ENCODE assay signal across 16 mouse cellular contexts in genomic region chr2:64824494-64824893, GRCm38 (mm10).
DNase-seq lines count a peak whose midpoint lies in the region; ATAC-seq and TF ChIP-seq lines count a peak whose summit lies in the region.
"Had no signal": no experiment of that assay in that cellular context is flagged by ENCODE, and none has a peak within 500 bp of the region (broad histone marks: within the 10 kb centered on the region; RNA-seq: fewer than 3 reads in every experiment).

No protein-coding gene starts in this region.

- H3K27me3 ChIP-seq in kidney, embryonic 16.5 days (ENCODE audit: insufficient read depth, low read length) = no peaks in the 10 kb centered on the region
- peaks cover 2% of the 10 kb centered on the region; the same call in 1 of the 2 replicates for H3K27me3 ChIP-seq in lung, embryonic 14.5 days (ENCODE audit: insufficient read depth, low read length)
- H3K27me3 ChIP-seq in embryonic facial prominence, embryonic 10.5 days (replicated peaks; ENCODE audit: low read depth, poor library complexity, severe bottlenecking) = no peaks in the 10 kb centered on the region
- H3K27me3 ChIP-seq: heart, embryonic 12.5 days; liver, embryonic 15.5 days had no signal

- peak; percentile 29 for TF ChIP-seq CTCF in lung, embryonic 14.5 days (IDR thresholded peaks at IDR 0.05; ENCODE audit: low read depth)

- no peaks in the 10 kb centered on the region for H3K9me3 ChIP-seq in kidney, embryonic 16.5 days (ENCODE audit: low read length)
- H3K9me3 ChIP-seq in lung, embryonic 14.5 days (ENCODE audit: low read depth, low read length) = no peaks in the 10 kb centered on the region
- no peaks in the 10 kb centered on the region for H3K9me3 ChIP-seq in embryonic facial prominence, embryonic 10.5 days
- H3K9me3 ChIP-seq: forebrain, embryonic 10.5 days; heart, embryonic 12.5 days; liver, embryonic 15.5 days had no signal

- H3K27ac ChIP-seq in kidney, embryonic 16.5 days (ENCODE audit: low read length) = no peak overlapping the region
- H3K27ac ChIP-seq in lung, embryonic 14.5 days (ENCODE audit: low read depth) = no peak overlapping the region
- H3K27ac ChIP-seq in embryonic facial prominence, embryonic 10.5 days (replicated peaks) = no peak overlapping the region
- H3K27ac ChIP-seq: forebrain, embryonic 10.5 days; hindbrain, embryonic 14.5 days; liver, embryonic 15.5 days had no signal

- H3K36me3 ChIP-seq in kidney, embryonic 16.5 days (ENCODE audit: insufficient read depth, low read length) = no peaks in the 10 kb centered on the region
- no peaks in the 10 kb centered on the region for H3K36me3 ChIP-seq in lung, embryonic 14.5 days (ENCODE audit: insufficient read depth)
- no peaks in the 10 kb centered on the region for H3K36me3 ChIP-seq in embryonic facial prominence, embryonic 10.5 days (replicated peaks)
- H3K36me3 ChIP-seq: forebrain, embryonic 10.5 days; heart, embryonic 12.5 days; liver, embryonic 15.5 days had no signal

- H3K4me1 ChIP-seq in kidney, embryonic 16.5 days (ENCODE audit: insufficient read depth, low read length) = peaks cover 4% of the 10 kb centered on the region; the same call in 1 of the 2 replicates
- no peaks in the 10 kb centered on the region for H3K4me1 ChIP-seq in lung, embryonic 14.5 days (ENCODE audit: insufficient read depth)
- peaks cover 10% of the 10 kb centered on the region; the same call in 1 of the 2 replicates for H3K4me1 ChIP-seq in embryonic facial prominence, embryonic 10.5 days
- H3K4me1 ChIP-seq: heart, embryonic 12.5 days; liver, embryonic 15.5 days had no signal

- ATAC-seq in kidney, embryonic 16.5 days (ENCODE audit: low FRiP score, low TSS enrichment) = no peak
- ATAC-seq in lung, embryonic 14.5 days (ENCODE audit: insufficient read depth) = no peak
- ATAC-seq in frontal cortex, adult (ENCODE audit: low TSS enrichment) = no peak

- DNase-seq in kidney, adult 9 months = peak; percentile 2
- no peak for DNase-seq in lung, embryonic 14.5 days
- DNase-seq in lung, postnatal 25 days (ENCODE audit: low spot score) = no peak
- DNase-seq in Muller cell, postnatal 12 days (ENCODE audit: inconsistent ontology term) = peak; percentile 4
- DNase-seq in embryonic facial prominence, embryonic 10.5 days (ENCODE audit: low spot score) = peak; percentile 10
- DNase-seq in spleen, postnatal 14 days (ENCODE audit: low spot score in 2 of 2) = no peak
- DNase-seq: cerebellum, adult 9-11 months; gastrocnemius, postnatal 14 days; thymus, adult 2 months had no signal

- no peak overlapping the region for H3K4me3 ChIP-seq in kidney, embryonic 16.5 days (ENCODE audit: low read length)
- H3K4me3 ChIP-seq in lung, embryonic 14.5 days (ENCODE audit: low read depth, low read length) = no peak overlapping the region
- H3K4me3 ChIP-seq in embryonic facial prominence, embryonic 10.5 days = no peak overlapping the region
- H3K4me3 ChIP-seq: forebrain, embryonic 10.5 days; heart, embryonic 12.5 days; liver, embryonic 15.5 days; myocyte had no signal

- 87% methylated on average over 9 of the region's 9 CpGs for WGBS in kidney, embryonic 16.5 days
- 80% methylated on average over 9 of the region's 9 CpGs for WGBS in lung, embryonic 14.5 days
- 83% methylated on average over 9 of the region's 9 CpGs for WGBS in embryonic facial prominence, embryonic 10.5 days

- H3K9ac ChIP-seq in kidney, embryonic 16.5 days (replicated peaks; ENCODE audit: low read length) = no peak overlapping the region
- H3K9ac ChIP-seq in lung, embryonic 14.5 days = no peak overlapping the region
- H3K9ac ChIP-seq: heart, embryonic 12.5 days; hindbrain, embryonic 14.5 days; liver, embryonic 15.5 days had no signal

- H3K4me2 ChIP-seq in kidney, embryonic 16.5 days (replicated peaks; ENCODE audit: low read depth, low read length) = no peak overlapping the region
- no peak overlapping the region for H3K4me2 ChIP-seq in lung, embryonic 14.5 days
- H3K4me2 ChIP-seq: heart, embryonic 12.5 days; hindbrain, embryonic 14.5 days; liver, embryonic 15.5 days had no signal

Comparison
In these comparisons a context has a peak if more than half of its experiments do, and no peak if none do; other contexts are left out.
1. DNase-seq: peak in kidney, adult 9 months (single experiment), Muller cell, postnatal 12 days (single experiment) and embryonic facial prominence, embryonic 10.5 days (single experiment); none in lung, embryonic 14.5 days (single experiment), lung, postnatal 25 days (single experiment) and spleen, postnatal 14 days (0 of 2).